In the genomic region with DNA sequence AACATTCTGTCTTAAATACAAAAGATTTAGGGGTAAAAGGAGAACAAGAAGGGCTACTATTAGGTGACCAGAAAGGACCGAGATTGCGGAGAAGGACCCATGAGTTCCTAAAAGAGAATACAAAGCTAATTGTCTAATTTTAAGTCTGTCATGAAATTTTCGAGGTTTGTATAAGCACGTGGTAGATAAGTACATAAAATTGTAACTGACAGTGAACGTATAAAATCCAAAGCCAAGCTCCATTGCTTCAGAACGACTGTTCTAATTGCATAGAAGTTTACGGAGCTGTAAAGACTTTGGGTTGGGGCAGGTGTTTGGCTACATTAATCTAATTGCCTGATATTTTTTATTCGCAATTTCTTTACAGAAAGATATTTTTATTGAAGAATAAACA, we compare ENCODE assay signal across 8 mouse cellular contexts. TPM values are rescaled to one million over a fixed set of nuclear protein-coding genes. Genes with fewer than 3 reads are reported as not detected.
DNase-seq lines count a peak whose midpoint lies in the region; ATAC-seq and TF ChIP-seq lines count a peak whose summit lies in the region.

A gene (plus strand): TSS at position 276 of the 394 bp plus-strand sequence.

- H3K27me3 ChIP-seq in liver, adult 2 months (ENCODE audit: control insufficient read depth, insufficient read depth, low read length): no peaks in the 10 kb centered on the region
- H3K27me3 ChIP-seq in heart, embryonic 14.5 days (ENCODE audit: control insufficient read depth, insufficient read depth, low read length): no peaks in the 10 kb centered on the region
- peaks cover 4% of the 10 kb centered on the region; the same call in 1 of the 2 replicates for H3K27me3 ChIP-seq in neural tube, embryonic 12.5 days (replicated peaks)

- no peak for DNase-seq in liver, adult 2 months (ENCODE audit: extremely low read depth, low read depth, low spot score)
- no peak for DNase-seq in liver
- DNase-seq in left cerebral cortex, postnatal 25 days (ENCODE audit: low spot score in 2 of 2): no peak
- DNase-seq in natural killer cell, adult 2 months (ENCODE audit: low spot score in 2 of 2): no peak
- no peak for DNase-seq in c-Kit-positive CD71-positive TER-119-positive erythroid progenitor cells, embryonic 14.5 days (ENCODE audit: low spot score)

- H3K27ac ChIP-seq in liver, adult 2 months (replicated peaks; ENCODE audit: insufficient read depth, low read depth, low read length): no peak within 1 kb of the TSS
- peak within 1 kb of the TSS; percentile 93 for H3K27ac ChIP-seq in bone marrow, adult 2 months (ENCODE audit: control insufficient read depth, insufficient read depth, low read depth, low read length, poor library complexity)
- peak within 1 kb of the TSS; percentile 57 to 95 for H3K27ac ChIP-seq in heart, embryonic 14.5 days (replicated peaks in 1 of 2; ENCODE audit: control insufficient read depth in 1 of 2, insufficient read depth in 1 of 2, low read depth in 2 of 2, low read length in 2 of 2)
- peak within 1 kb of the TSS; percentile 88 for H3K27ac ChIP-seq in neural tube, embryonic 12.5 days

- H3K4me2 ChIP-seq in heart, embryonic 14.5 days (ENCODE audit: low read length): peak within 1 kb of the TSS; percentile 76
- H3K4me2 ChIP-seq in neural tube, embryonic 12.5 days (replicated peaks): peak within 1 kb of the TSS; percentile 61

- H3K9ac ChIP-seq in liver, adult 2 months (ENCODE audit: low read depth, low read length): peak within 1 kb of the TSS; percentile 84
- H3K9ac ChIP-seq in heart, embryonic 14.5 days (ENCODE audit: low read length): peak within 1 kb of the TSS; percentile 99
- peak within 1 kb of the TSS; percentile 98 for H3K9ac ChIP-seq in neural tube, embryonic 12.5 days

- no peaks in the 10 kb centered on the region for H3K79me2 ChIP-seq in liver, adult 2 months (ENCODE audit: control insufficient read depth, insufficient read depth, low read length)

- no peak for TF ChIP-seq CTCF in liver, adult 2 months (IDR thresholded peaks at IDR 0.05; ENCODE audit: low read depth, low read length)
- TF ChIP-seq CTCF in bone marrow, adult 2 months (IDR thresholded peaks at IDR 0.05; ENCODE audit: control insufficient read depth, insufficient read depth, low read length): no peak

- no peak for ATAC-seq in heart, embryonic 14.5 days (ENCODE audit: insufficient number of reproducible peaks, insufficient read depth, low FRiP score, low read depth)
- 0 out of 2 replicates have a peak, but pooled peaks have one; percentile 6 for ATAC-seq in neural tube, embryonic 12.5 days (ENCODE audit: low FRiP score, low read depth)

- no peaks in the 10 kb centered on the region for H3K36me3 ChIP-seq in liver, adult 2 months (ENCODE audit: control insufficient read depth, insufficient read depth, low read length)
- H3K36me3 ChIP-seq in heart, embryonic 14.5 days (ENCODE audit: control insufficient read depth, insufficient read depth, low read length): no peaks in the 10 kb centered on the region
- no peaks in the 10 kb centered on the region for H3K36me3 ChIP-seq in neural tube, embryonic 12.5 days

- intact Hi-C loops in left cerebral cortex, postnatal 25 days (cut with DNase I): no loop called here

- TF ChIP-seq POLR2A in liver, adult 2 months (IDR thresholded peaks at IDR 0.05; ENCODE audit: extremely low read depth, insufficient read depth, low read length): no peak
- TF ChIP-seq POLR2A in bone marrow, adult 2 months (IDR thresholded peaks at IDR 0.05; ENCODE audit: borderline replicate concordance, control insufficient read depth, low read depth, low read length): no peak

- peaks cover 4% of the 10 kb centered on the region; the same call in 1 of the 2 replicates for H3K4me1 ChIP-seq in liver, adult 2 months (ENCODE audit: control insufficient read depth, insufficient read depth, low read length)
- H3K4me1 ChIP-seq in bone marrow, adult 2 months (ENCODE audit: control insufficient read depth, insufficient read depth, low read length): peaks cover 2% of the 10 kb centered on the region
- peaks cover 3 to 9% of the 10 kb centered on the region in 2 experiments; a peak in 3 of 4 replicates for H3K4me1 ChIP-seq in heart, embryonic 14.5 days (ENCODE audit: control insufficient read depth in 2 of 2, insufficient read depth in 2 of 2, low read length in 2 of 2)
- H3K4me1 ChIP-seq in neural tube, embryonic 12.5 days: peaks cover 4% of the 10 kb centered on the region; the same call in 1 of the 2 replicates

- no peaks in the 10 kb centered on the region for H3K9me3 ChIP-seq in heart, embryonic 14.5 days (ENCODE audit: control insufficient read depth, low read length)
- no peaks in the 10 kb centered on the region for H3K9me3 ChIP-seq in neural tube, embryonic 12.5 days

- WGBS in liver, adult 2 months: 14% methylated on average over 8 of the region's 8 CpGs
- WGBS in bone marrow, adult 2 months: 10% methylated on average over 8 of the region's 8 CpGs
- WGBS in heart, embryonic 14.5 days: 13% methylated on average over 8 of the region's 8 CpGs
- 12% methylated on average over 8 of the region's 8 CpGs for WGBS in neural tube, embryonic 12.5 days

- peak within 1 kb of the TSS; percentile 76 for H3K4me3 ChIP-seq in liver, adult 2 months (ENCODE audit: insufficient read depth, low read depth, low read length)
- peak within 1 kb of the TSS; percentile 90 for H3K4me3 ChIP-seq in bone marrow, adult 2 months (replicated peaks; ENCODE audit: control insufficient read depth, low read depth, low read length)
- H3K4me3 ChIP-seq in heart, embryonic 14.5 days (ENCODE audit: control insufficient read depth in 1 of 2, insufficient read depth in 1 of 2, low read depth in 1 of 2, low read length in 2 of 2): peak within 1 kb of the TSS; percentile 87 to 94
- peak within 1 kb of the TSS; percentile 95 for H3K4me3 ChIP-seq in neural tube, embryonic 12.5 days

RNA-seq across cellular contexts. Expression of the gene that starts here (rescaled TPM):
- total RNA-seq in liver, adult 2 months (2014; rRNA removed): 8.8 and 9.4 TPM in 2 replicates
- polyA plus RNA-seq in liver, adult 2 months (2012; rRNA removed): 3.1 and 4.5 TPM in 2 replicates
- 14.1 and 19.9 TPM in 2 replicates for polyA plus RNA-seq in bone marrow, adult 2 months (2011; ENCODE audit: insufficient read depth, insufficient read length, low replicate concordance, missing spikeins)
- polyA plus RNA-seq in heart, embryonic 14.5 days (2014; fragmentation: Nextera tagmentation; extraction: Ambion mirVana): 24.8 and 25.7 TPM in 2 replicates
- total RNA-seq in left cerebral cortex, postnatal 25 days (2021): 10 to 100 TPM; 22.1 to 31.0 TPM
- polyA plus RNA-seq in neural tube, embryonic 12.5 days (2016; fragmentation: Nextera tagmentation; extraction: Ambion mirVana): 30.8 and 38.3 TPM in 2 replicates
